Mouse (Mus musculus): ENCODE measurements at regions not wholly inside any gene's neighbourhood (a gene's known extent, or its start where the extent isn't known, plus 50 kb on each side); places are given as distances from the start of the nearest gene placed in this dataset.
"Not testable (repeated sequence)": the region's sequence is repeated elsewhere in the genome, so short reads cannot be mapped to it uniquely, and the experiment has no call there.

DNA sequence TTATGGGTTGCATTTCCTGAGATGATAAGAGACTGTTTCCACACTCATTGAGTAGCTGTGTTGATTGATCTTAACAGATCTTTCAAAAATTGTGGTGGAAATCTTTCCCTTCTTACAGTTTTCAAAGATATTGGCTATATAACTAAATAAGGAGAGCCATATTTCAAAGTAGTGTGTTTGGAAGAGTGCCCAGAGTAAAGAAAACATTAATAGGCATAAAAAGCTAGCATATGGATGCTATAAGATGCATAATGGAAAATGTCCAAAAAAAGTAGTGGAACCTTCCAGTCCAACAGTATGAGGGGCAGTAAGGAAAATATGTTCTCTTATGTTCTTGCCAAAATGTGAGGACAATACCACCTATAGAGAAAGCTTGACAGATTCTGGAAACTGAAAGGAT, 137.2 kb upstream of the Speer3 start:
- intact Hi-C loops (cut with DNase I), result no loop called here
- no peak for DNase-seq (ENCODE audit: extremely low spot score in 1 of 2, low spot score in 2 of 2)

DNA sequence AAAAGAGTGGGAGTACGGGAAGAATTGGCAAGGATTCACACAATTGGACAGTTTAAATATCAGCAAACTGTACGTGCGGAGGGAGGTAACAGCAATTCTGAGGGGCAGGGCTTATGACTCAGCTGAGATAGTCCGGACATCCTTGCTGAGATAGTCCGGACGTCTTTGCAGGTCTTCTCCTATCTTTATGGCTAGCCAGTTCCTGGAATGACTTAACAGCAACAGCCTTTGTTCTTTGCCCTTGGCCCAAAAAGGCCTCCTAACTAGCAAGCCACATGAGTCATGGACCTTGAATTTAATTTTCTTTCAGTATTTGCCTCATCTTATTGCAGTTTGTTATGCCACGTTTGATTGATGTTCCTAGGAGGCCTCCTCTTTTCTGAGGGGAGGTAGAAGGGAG, 133.1 kb upstream of the Speer3 start:
- DNase-seq (ENCODE audit: extremely low spot score in 1 of 2, low spot score in 2 of 2); intact Hi-C loops (cut with DNase I): not testable (repeated sequence)

DNA sequence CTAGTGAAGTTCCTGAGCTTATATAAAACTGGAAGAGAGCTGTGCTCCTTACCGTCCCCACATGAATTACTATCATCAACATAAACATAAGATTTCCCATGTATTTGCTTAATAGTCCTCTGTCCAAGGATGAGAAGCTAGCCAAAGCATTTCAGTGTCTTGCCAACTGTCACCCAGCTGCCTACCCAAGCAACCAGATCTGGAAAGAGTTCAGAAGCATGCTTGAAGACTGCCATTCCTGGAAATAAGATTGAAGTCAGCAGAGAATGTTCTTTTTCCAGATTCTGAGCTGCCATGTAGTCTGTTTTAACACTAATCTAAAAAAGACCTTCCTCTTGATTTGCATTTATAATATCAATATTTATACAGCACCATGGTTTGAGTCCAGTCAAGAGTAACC, 131.9 kb upstream of the Speer3 start:
- intact Hi-C loops (cut with DNase I), result no loop called here
- DNase-seq (ENCODE audit: extremely low spot score in 1 of 2, low spot score in 2 of 2), result no peak

DNA sequence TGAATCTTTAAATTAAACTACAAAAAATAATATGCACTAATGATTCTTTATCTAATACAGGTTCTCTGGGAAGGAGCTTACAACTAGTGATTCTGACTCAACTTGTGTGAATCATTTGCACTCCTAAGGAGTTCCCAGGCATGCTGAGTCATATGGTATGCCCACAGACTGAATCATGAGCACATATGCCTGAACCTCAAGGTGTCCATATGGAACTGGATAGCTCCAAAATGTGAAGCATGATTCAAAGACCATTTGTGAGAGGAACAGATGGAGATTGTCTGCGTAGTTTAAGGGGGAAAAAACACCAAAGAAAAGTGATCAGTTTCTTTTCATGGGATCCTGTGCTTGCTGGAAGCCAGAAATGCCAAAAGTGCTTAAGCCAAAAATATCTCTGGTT, 124.0 kb upstream of the Speer3 start:
- intact Hi-C loops (cut with DNase I), result no loop called here

DNA sequence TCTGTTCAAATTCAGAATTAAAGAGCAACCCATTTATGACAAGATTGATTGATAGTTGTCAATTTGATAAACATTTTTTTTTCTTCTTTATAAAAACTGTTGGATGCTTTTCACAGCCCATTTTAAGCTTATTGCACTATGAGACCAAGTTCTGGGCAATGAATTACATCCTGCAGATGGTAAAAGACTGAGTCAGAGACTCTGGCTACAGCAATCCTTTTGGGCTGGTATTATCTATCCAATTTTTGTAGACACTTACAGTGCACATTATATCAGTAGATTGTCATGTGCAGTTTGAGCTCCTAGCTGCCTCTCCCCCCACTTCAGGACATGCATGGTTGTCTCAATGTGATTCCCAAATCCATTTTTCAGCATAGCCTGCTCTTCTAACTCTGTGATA, 122.6 kb upstream of the Speer3 start:
- no peak for DNase-seq (ENCODE audit: extremely low spot score in 1 of 2, low spot score in 2 of 2)
- intact Hi-C loops (cut with DNase I), result no loop called here

More for the DNA sequence above, 124.0 kb upstream of the Speer3 start:
- peak in 1 of 2 experiments; percentile 46 for DNase-seq (ENCODE audit: extremely low spot score in 1 of 2, low spot score in 2 of 2)

DNA sequence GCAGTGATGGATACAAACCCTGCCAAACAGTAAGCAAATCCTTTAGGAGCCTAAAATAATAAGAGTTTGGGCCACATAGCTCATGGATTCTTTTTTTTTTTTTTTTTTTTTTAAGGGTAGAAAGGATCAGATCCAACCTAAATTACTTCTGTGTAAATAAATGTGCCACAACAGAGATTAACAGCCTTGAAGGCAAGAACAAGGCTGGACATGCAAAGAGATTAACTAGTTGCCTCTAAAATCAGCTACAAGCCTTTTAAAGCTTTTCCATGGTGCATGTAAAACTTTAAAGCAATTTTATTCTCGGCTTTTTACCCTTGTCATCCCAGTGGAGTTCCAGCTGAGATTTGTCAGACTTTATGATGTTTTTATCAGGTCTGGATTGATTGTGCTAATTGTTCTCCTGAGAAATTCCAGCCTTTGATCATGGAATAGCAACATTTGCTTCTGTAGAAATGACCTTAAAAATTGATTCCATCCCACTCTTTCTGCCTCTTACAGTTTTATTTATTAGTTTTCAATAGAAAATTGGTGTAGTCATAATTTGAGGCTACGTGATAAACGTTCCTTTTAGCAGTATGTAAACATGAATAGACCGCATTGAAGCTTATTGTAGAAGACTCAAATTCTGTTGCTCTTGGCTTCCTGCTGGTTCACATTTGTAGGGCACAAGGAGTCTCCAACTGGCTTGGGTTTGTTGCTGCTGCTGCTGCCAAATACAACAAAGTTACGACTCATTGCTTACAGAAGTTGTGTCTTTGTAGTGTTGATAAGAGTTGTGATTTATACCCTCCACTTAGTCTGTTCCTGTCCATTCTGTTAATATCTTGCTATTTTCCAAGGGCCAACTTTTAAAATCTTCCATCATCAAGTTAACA, 100.3 kb upstream of the Speer3 start:
- no peak for DNase-seq (ENCODE audit: extremely low spot score in 1 of 2, low spot score in 2 of 2)
- intact Hi-C loops (cut with DNase I), result no loop called here

DNA sequence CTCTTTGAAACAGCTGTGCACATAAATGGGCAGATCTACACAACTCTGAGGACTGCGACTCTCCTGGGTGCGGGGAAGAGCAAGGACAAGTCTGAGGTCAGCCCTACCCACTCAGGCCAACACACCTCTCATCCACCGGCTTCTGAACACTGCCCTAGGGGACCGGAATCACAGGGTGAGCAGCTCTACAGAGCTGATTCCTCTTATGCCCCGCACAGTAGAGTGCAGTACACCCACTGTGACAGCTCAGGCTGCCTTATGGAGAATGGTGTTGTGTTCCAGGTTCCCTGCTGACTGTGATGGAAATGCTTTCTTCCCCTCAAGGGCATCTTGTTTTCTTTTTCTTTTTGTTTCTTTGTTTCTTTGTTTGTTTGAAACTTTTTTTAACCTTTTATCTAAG, 96.6 kb upstream of the Speer3 start:
- no peak for DNase-seq (ENCODE audit: extremely low spot score in 1 of 2, low spot score in 2 of 2)
- intact Hi-C loops (cut with DNase I), result no loop called here

Data from left cerebral cortex, postnatal 10 days (tissue).